Mouse (Mus musculus) cortical plate, adult 2 months (tissue): Measurements from ENCODE around the gene Zfp358. TPM values are rescaled to one million over a fixed set of nuclear protein-coding genes. Genes with fewer than 3 reads are reported as not detected.

Experiments
- H3K27ac ChIP-seq: fragments of 200-500 bp; 2 replicates; pipeline ENCODE4 v1.5.1; 2012; ENCODE audit warnings: low read length, control low read depth, inconsistent platforms; ENCODE audit not compliant: insufficient read depth
- H3K4me1 ChIP-seq: fragments of 200-500 bp; 2 replicates; pipeline ENCODE4 v1.6.1; 2011; ENCODE audit warnings: low read length; ENCODE audit not compliant: control insufficient read depth, insufficient read depth
- H3K4me3 ChIP-seq: fragments of 200-500 bp; 2 replicates; pipeline ENCODE4 v1.5.1; 2011; ENCODE audit warnings: mild to moderate bottlenecking, low read length, control low read depth; ENCODE audit not compliant: insufficient read depth
- CTCF ChIP-seq: fragments of 200-500 bp; IDR thresholded peaks from 2 replicates; pipeline ENCODE4 v1.5.1; 2011; ENCODE audit warnings: mild to moderate bottlenecking, control low read depth, low read length; ENCODE audit not compliant: insufficient read depth; ENCODE audit errors: extremely low read depth
- POLR2A ChIP-seq: fragments of 200-500 bp; IDR thresholded peaks from 2 replicates; pipeline ENCODE4 v1.6.1; 2011; ENCODE audit warnings: mild to moderate bottlenecking, low read length, control low read depth; ENCODE audit not compliant: insufficient read depth; ENCODE audit errors: extremely low read depth
- polyA plus RNA-seq: library from polyadenylated mRNA; depleted of rRNA; stranded (reverse); fragments of >200 nt; gene quantifications from 2 replicates; pipeline ENCODE4 v1.2.3, GENCODE M21; 2012

The Zfp358 gene
- polyA plus RNA-seq, 1 experiment: 52.5 TPM

- no peak within 1 kb of the TSS for H3K27ac ChIP-seq
- no peaks in the 10 kb centered on the region for H3K4me1 ChIP-seq
- H3K4me3 ChIP-seq: no peak within 1 kb of the TSS
- no peak for TF ChIP-seq CTCF
- TF ChIP-seq POLR2A: no peak
Observed at GRCm38 (mm10) chr8:3470562-3470961, 22.4 kb upstream of the Zfp358 start, which contains the start of gene Tex45. Gene Tex45, plus strand, starts transcription at chr8:3470862.

- peak overlapping the region; percentile 28 for H3K4me3 ChIP-seq
- TF ChIP-seq POLR2A: no peak
- TF ChIP-seq CTCF: no peak
- H3K27ac ChIP-seq: no peak overlapping the region
- H3K4me1 ChIP-seq: no peaks in the 10 kb centered on the region
Observed at GRCm38 (mm10) chr8:3475715-3476429, 17.1 kb upstream of the Zfp358 start.

- H3K4me3 ChIP-seq: no peak overlapping the region
Observed at GRCm38 (mm10) chr8:3480221-3480785, 12.6 kb upstream of the Zfp358 start.

GRCm38 (mm10) chr8:3481605-3482004 is 11.3 kb upstream of the Zfp358 start:
- Histone ChIP-seq H3K4me1 (no peaks in the 10 kb centered on the region), H3K4me3 (no peak overlapping the region), H3K27ac (no peak overlapping the region)
- no peak for TF ChIP-seq CTCF
- TF ChIP-seq POLR2A: no peak

More at GRCm38 (mm10) chr8:3480221-3480785, 12.6 kb upstream of the Zfp358 start:
- Histone ChIP-seq H3K27ac (no peak overlapping the region), H3K4me1 (no peaks in the 10 kb centered on the region)
- TF ChIP-seq CTCF (no peak), POLR2A (no peak)

- TF ChIP-seq POLR2A: no peak
- no peak for TF ChIP-seq CTCF
- Histone ChIP-seq H3K27ac (no peak overlapping the region), H3K4me1 (no peaks in the 10 kb centered on the region), H3K4me3 (no peak overlapping the region)
Observed at GRCm38 (mm10) chr8:3482240-3482740, 10.6 kb upstream of the Zfp358 start.

- no peaks in the 10 kb centered on the region for H3K4me1 ChIP-seq
- no peak overlapping the region for H3K27ac ChIP-seq
- TF ChIP-seq POLR2A (no peak), CTCF (no peak)
- H3K4me3 ChIP-seq: no peak overlapping the region
Observed at GRCm38 (mm10) chr8:3483546-3483945, 9.4 kb upstream of the Zfp358 start.

GRCm38 (mm10) chr8:3485192-3485591 is 7.7 kb upstream of the Zfp358 start:
- H3K4me3 ChIP-seq: no peak overlapping the region

GRCm38 (mm10) chr8:3493845-3494208 is 889 bp downstream of the Zfp358 start:
- Histone ChIP-seq H3K27ac (peak overlapping the region; percentile 39; the same call in 1 of the 2 replicates), H3K4me3 (peak overlapping the region; percentile 80), H3K4me1 (peaks cover 4% of the 10 kb centered on the region)
- TF ChIP-seq POLR2A (no peak), CTCF (no peak)

More at GRCm38 (mm10) chr8:3485192-3485591, 7.7 kb upstream of the Zfp358 start:
- no peak overlapping the region for H3K27ac ChIP-seq
- TF ChIP-seq CTCF (no peak), POLR2A (no peak)
- no peaks in the 10 kb centered on the region for H3K4me1 ChIP-seq

- Histone ChIP-seq H3K4me1 (peaks cover 4% of the 10 kb centered on the region), H3K4me3 (no peak overlapping the region), H3K27ac (no peak overlapping the region)
- TF ChIP-seq POLR2A (no peak), CTCF (no peak)
Observed at GRCm38 (mm10) chr8:3495578-3496427, 2.9 kb downstream of the Zfp358 start.
